Mouse (Mus musculus) hindbrain, embryonic 16.5 days (tissue): ENCODE measurements around the gene Syne1. TPM values are rescaled to one million over a fixed set of nuclear protein-coding genes. Genes with fewer than 3 reads are reported as not detected.

Experiments
- polyA plus RNA-seq: library from polyadenylated mRNA; unstranded; fragments of >200 nt; fragmentation: Nextera tagmentation; extraction: Ambion mirVana; gene quantifications from 2 replicates; pipeline ENCODE4 v1.2.1, GENCODE M21; 2015

Syne1 gene
- polyA plus RNA-seq, 1 experiment from 2014 or later, result 18.7 TPM

Other genes with a start within 250 kb of the Syne1 start
- 0.96 and 1.4 TPM in 2 replicates for gene Myct1, start 42.3 kb upstream of the Syne1 start, polyA plus RNA-seq
- gene Vip, start 87.7 kb upstream of the Syne1 start, polyA plus RNA-seq, result 2.1 and 2.2 TPM in 2 replicates